Mouse (Mus musculus) CH12F3 (cell line): ENCODE data around the gene Tmem104.

Experiments
- in situ Hi-C: fragments of 300-500 bp; cut with MboI; formaldehyde crosslinking; loops from 2 replicates; pipeline ENCODE4 v1.14.3; 2020; ENCODE audit warnings: low sequenced_read_pairs

Gene Tmem104

DNA sequence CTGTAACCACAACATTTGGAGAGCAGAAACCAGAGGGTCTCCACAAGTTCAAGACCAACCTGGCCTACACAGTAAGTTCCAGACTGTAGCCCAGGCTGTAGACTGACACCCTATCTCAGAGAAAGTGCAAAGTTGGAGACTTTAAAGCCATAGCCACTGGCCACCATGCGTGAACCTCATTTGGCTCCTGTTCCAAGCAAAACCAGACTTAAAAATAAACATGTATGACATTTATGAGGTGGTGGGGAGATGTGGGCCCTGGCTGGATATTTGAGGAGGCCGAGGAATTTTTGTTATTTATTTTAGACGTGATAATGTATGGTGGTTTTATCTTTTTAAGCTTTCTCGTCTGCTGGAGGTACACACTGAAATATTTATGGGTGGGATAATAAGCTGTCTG, 71.8 kb downstream of the Tmem104 start:
- in situ Hi-C loops, result no loop called here

DNA sequence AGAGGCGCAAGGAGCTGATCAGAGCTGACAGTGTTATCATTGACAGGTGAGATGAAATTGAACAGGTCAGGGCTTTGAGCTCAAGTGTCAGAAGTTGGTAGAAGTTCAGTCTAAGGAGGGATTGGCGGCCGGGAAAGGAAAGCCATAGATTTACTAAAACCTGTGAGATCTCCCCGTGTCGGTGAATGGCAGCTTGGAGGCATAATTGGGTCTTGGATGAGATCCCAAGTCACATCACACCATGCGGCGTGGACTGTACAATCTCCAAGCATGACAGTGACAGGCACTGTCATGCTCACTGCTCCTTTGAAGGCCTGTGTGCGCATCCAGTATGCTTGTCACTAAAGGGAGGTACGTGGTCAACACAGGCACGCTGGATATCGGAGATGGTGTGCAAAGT, 75.7 kb downstream of the Tmem104 start:
- in situ Hi-C loops, result no loop called here

DNA sequence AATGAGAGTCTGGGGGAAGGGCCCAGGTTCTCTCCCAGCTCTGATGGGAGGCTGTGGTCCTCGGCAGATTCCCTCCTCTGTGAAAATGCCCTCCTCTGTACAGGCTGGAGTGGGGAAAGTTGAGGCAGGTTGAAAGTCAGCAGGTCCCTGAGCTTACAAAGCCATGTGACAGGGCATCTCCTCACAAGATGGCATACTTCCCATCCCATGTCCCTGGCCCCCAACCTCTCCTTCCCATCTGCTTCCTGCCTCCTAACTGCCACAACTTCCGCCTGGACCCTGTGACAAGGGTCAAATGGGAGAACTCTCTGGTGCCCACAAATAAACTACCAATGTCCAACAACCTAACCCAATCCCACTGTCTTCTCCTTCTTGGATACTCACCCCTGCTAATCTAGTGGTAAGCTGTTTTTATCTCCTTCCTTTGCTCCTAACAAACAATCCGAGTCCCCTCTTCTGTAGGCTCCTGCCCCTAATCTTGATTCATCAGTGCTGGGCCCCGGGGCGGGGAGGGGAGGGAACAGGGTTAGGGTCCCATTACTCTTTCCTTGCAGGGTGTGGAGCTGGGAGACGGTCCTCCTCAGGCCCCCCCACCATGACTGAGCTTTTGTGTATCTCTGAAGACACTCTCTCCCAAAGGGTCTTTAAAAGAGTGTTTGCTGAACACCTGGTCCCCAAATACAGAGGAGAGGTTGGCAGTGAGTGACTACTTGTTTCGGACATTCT, 77.0 kb downstream of the Tmem104 start:
- in situ Hi-C loops, result no loop called here

DNA sequence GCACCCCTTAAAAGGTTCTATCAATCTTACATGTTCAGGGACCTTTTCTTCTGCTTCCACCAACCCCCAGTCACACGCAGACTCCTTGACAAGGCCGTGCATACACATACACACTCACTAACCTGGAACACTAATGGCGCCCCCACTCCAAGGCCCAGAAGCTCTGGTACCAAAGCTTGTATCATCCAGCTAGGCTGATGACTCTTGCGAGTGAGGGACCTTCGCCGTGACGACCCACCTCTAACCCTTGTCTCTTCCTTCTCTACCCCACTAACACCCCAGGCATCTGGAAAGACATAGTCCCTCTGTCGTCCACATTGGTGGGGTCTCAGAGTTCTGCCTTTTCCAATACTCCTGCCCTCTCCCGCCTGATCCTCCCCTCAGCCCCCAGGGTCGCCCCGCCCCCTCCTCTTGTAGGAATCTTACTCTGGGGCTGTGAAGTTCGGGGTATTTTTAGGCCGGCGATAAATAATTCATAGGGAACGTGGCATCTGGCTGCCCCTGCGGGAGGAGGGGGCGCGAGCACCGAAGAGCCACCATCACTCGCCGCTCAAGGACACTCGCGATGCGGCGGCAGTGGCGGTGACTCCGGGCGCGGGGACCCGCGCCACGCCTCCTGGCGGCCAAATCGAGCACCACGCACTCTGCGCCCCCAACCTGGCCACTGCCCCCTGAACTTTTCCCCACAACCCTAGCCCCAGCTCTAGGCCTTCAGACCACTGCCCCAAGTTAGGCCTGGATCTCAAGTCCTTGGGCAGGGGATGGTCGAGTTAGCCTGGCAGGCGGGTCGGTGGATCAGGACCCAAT, 77.8 kb downstream of the Tmem104 start:
- in situ Hi-C loops, result no loop called here

DNA sequence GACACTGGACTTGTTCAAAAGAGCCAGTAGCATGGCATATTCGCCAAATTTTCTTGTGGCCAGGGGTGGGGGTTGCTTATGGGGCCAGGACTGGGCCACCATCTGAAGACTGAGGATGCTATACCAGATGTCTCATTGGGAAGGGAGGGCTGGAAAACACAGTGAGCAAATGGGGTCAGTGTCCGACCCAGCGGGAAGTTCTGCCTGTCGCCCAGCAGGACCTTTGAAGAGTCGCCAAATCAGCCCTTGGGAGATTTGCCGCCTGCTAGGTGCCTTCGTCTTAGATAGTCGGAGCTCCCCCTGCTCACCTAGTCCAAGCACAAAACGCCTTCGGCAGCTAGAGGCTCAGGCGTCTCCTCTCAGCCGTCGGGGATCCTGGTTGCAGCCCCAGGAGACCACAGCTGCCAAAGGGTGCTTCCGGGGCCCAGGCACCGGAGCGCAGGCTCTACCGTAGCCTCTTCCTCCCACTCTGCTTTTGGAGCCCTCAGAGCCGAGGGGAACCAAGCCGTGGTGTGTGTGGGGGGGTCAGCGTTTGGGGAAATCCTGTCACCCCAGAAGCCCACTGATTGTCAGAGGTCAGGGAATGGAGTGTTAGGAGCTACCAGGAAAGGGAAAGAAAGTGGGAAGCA, 78.6 kb downstream of the Tmem104 start:
- in situ Hi-C loops, result no loop called here

DNA sequence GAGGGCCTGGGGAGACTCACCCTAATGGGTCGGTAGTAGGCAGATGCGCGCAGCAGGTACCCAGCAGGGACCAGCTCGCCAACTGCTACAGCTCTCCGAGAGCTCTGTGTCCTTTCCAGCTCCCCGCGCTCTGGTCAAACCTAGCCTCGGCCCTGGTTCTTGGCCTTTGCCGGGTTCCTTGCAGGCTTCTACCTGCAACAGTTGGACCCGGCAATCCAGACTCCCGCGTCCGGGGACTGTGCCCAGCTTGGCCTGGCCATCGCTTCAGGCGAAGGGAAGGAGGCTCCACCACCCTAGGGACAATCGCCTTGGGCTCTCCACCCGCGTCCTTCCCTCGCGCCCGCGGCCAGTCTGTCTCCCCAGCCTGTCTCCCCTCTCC, 79.1 kb downstream of the Tmem104 start:
- in situ Hi-C loops, result no loop called here

DNA sequence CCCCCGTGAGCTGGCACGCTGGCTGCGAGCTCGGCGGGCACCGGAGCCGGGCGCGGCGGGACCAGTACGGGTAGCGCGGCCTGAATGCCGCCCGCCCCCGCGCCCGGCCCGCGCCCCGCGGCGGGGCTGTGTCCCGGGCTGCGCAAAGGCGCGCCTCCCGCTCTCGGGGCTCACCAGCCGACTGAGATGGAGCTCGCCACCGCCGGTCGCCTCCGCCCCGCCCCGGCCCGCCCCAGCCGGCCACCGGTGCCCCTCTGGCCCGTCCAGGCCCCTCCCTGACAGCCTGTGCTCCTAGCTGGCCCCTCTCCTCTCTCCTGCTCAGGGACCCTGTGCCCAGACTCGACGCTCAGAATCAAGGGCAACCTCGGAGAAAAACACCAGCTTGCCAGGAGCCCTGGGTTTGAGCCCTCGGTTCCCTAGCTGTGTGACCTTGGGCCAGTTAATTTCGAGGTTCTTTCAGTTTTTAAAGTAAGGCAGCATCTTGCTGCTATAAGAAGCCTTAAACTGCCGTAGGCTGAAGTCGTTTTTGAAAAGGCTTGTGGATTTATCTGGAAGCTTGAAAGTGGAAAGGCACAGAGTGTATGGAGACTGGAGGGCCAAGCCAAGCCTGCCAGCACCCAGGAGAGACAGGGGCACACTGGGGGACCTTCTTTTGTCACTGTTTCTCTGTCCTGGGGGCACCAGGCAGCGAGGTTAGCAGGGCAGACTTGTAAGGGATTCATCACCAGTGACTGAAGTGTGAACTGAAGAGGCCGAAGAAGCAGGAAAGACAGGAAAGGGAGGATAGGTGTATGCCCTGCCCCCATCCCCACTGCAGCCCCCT, 80.0 kb downstream of the Tmem104 start, which contains the start of gene Grin2c:
TSS of gene Grin2c (minus strand) at position 183 of the 823 bp plus-strand sequence.
- in situ Hi-C loops, result no loop called here

DNA sequence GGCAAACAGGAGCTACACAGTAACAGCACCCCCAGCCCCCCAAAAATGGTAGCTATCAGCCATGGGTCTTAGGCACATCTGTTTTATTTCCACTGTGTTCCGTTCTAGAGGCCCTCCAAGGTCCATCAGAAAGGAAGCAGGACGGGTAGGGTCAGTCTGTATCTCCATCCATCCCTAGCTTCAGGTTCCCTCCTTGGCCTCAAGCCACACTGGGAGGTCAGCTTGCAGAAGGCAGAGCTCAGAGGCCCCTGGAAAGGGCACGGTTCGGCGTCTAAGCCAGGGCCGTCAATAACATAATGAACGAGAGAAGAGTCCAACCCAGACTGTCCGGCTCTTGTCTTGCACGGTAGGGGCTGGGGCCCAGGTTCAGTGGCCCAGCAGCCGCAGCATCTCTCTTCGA, 80.7 kb downstream of the Tmem104 start:
- in situ Hi-C loops, result no loop called here

DNA sequence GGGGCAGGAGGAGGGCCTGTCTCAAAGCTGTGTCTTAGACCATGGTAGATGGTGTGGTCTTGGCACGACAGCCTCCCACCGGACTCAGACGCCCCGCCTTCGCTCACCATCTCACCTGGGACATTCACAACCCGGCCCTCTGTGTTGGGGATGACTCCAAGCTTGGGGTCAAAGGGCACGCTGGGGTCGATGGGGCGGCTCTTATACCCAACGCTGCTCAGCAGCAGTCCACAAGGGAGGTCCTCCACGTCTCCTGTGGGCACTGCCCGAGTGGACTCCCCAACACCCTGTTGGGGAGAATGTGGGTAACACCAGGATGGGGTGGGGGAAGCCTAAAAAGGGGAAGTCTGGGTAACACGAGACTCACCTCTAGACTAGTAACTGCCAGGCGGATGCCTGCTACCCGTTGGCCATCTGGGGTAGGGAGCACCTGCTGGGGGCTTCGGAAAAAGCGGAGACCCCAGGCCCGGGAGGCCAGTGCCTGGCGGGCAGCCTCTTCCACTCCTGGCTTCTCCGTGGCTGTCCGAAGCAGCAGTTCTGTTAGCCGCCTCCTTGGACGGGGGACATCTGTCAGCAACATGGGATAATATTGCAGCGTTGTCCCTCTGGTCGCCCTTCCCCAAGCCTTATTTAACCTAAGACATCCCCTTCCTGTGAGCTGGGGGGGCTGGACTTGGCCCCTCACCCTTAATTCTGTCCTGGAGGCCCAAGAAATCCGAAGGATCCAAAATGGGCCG, 82.2 kb downstream of the Tmem104 start:
- in situ Hi-C loops, result loop anchor here (10.0 kb wide), 1 partner anchor 65 kb away; no protein-coding TSS in a partner anchor

DNA sequence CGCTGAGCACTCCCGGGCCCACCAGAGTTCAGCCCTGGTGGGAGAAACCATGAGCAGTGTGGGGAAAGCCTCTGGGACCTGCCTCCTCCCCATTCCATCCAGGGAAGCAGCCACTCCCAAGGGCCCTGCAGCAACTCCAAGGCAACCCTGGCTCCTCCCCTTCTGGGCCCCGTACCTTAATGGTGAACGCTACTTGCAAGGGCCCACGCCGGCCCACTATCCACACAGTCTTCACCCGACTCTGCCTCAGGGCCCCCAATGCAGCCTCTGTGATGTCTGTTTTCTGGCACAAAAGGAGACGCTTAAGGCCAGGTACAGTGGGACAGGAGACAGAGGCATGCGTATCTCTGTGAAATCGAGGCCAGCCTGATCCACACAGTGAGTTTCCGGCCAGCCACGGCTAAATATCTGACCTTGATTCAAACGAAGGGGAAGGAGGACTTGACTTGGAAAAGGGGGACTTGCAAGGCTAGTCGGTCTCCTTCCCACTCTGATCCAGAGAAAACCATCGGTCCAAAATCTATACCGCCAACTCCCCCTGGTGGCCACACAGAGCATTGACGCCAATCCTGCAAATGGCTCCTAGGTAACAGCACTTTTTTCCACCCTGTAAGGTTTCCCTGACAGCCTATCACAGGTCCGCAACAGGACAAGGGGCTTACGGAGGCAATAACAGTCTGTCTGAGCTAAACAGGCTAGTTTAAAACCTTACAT, 83.0 kb downstream of the Tmem104 start:
- in situ Hi-C loops, result loop anchor here (10.0 kb wide), 1 partner anchor 66 kb away; no protein-coding TSS in a partner anchor

DNA sequence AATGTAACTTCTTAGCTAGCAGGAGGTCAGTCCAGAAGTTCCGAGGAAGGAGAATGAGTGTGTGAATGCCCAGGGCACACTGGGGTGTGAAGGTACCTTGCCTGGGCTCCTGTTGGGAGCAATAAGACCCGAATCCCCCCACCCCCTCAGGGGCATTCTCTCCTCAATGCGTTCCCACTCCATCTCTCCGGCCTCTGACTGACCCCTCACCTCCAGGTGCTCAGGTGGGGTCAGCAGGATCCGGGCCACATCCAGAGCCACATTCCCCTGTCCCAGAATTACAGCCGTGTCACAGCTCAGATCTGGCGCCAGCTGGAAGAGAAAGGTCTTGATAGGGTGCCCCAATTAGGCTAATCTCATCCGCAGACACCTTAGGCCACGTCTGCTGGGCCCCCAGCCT, 83.8 kb downstream of the Tmem104 start:
- in situ Hi-C loops, result loop anchor here (10.0 kb wide), 1 partner anchor 66 kb away; no protein-coding TSS in a partner anchor

DNA sequence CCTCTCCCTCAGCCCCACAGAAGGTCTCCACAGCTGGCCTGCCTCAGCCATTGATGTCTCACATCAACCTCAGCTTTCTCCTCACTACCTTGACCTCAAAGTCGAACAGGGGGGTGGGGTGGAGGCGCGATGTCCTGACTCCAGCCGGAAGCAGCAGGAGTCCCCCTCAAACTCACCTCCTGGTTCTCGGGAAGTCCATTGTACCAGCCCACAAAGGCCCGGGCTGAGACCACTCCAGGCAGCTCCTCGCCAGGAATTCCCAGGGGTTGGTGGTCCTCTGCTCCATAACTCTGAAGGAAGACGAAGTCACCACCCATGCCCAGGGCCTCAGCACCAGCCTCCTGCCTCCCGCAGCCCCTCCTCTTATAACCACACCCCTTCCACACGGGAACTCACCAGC, 84.2 kb downstream of the Tmem104 start:
- in situ Hi-C loops, result loop anchor here (10.0 kb wide), 1 partner anchor 67 kb away; no protein-coding TSS in a partner anchor

DNA sequence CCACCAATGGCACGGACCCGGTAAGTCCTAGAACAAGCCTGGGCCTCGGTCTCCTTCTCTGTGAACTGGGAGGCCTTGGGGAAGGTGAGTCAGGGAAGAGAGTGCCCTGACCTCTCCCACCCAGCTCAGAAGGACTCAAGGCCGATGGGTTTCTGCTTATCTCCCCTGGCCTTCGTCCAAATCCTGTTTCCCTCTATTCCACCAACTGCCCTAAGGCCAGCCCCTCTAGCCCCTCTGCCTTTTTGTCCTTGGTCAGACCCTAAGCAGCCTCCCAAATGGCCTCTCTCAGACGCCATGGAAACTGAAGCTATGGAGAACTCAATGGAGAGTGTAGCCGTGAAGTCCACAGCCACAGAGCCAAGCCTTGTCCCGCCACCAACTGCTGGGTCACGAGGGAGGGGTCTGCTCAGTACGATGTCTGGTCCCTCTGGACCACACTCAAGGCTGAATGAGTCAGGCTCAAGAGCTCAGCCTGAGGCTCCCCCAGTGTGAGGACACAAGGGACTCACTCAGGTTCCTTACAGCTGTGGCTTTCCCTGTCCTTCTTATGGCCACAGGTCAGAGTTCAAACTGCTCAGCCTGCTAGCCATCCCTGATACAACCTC, 85.7 kb downstream of the Tmem104 start:
- in situ Hi-C loops, result loop anchor here (10.0 kb wide), 1 partner anchor 68 kb away; no protein-coding TSS in a partner anchor

DNA sequence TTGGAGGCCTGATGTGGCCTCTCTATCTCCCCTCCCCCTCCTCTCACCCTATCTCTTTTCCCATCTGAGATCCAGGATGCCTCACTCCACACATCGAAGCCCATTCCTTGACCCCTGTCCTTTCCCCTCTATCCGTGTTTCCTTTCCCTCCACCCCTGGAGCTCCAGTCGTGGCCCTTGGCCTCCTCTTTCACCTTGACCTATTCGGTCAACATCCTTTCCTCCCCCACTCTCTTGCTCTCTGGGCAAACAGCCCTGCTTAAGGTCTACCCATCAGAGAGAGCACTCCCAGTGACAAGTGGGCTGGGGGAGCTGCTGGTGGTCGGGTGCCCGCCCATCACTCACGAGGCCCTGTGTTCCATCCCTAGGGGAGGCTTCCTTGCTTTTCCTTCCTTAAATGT, 86.4 kb downstream of the Tmem104 start:
- in situ Hi-C loops, result loop anchor here (10.0 kb wide), 1 partner anchor 69 kb away; no protein-coding TSS in a partner anchor

DNA sequence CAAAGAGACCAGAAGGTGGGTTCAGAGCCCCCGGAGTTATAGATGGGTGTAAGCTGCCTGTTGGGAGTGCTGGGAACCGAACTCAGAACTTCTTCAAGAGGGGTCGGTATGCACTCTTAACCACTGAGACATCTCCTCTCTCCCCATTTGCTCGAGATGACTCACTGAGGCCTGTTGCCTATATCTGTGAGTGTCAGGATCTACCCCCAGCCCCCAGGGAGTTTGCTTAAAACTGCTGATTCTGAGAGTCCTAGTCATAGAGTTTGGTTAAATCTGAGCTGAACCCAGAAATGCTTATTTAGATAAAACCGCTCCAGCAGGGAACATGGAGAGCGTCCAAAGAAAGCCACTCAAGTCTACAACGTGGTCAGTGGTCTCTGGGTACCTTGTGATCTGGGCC, 86.9 kb downstream of the Tmem104 start:
- in situ Hi-C loops, result loop anchor here (10.0 kb wide), 1 partner anchor 69 kb away; no protein-coding TSS in a partner anchor

DNA sequence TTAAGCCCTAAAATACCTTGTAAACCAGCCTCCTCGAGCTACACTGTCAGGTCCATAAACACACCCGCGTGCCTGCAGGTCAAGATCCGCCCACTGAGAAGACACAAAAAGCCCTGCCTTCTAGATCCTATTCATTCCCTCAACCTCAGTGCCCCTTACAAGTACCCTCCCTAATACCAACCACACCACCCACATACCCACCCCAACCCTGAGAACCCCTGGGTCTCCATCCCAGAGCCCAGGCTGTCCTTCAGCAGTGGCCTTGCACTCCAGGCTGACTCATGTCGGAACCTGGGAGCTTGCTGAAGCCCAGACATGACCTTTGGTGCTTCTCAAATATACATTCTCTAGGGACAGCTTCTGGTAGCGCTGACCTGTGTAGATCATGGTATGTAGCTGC, 87.5 kb downstream of the Tmem104 start:
- in situ Hi-C loops, result loop anchor here (10.0 kb wide), 1 partner anchor 70 kb away; no protein-coding TSS in a partner anchor

DNA sequence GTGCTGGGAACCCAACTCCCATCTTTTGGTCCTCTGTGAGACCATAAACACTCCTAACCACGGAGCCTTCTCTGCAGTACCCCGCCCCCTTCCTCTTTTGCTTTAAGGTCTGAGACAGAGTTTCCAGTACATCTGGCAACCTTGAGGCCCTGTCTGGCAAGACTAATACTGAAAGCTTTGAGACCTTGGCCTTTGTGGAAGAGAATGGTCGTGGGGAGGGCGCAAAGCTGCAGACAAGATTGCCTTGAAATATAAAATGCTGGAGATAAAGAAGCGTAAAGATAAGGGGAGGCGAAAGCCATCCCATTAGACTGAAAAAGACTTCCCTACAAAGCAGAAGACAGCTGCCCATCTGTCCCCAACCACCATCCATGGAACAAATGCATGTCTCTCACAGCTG, 88.2 kb downstream of the Tmem104 start:
- in situ Hi-C loops, result loop anchor here (10.0 kb wide), 1 partner anchor 71 kb away; no protein-coding TSS in a partner anchor

DNA sequence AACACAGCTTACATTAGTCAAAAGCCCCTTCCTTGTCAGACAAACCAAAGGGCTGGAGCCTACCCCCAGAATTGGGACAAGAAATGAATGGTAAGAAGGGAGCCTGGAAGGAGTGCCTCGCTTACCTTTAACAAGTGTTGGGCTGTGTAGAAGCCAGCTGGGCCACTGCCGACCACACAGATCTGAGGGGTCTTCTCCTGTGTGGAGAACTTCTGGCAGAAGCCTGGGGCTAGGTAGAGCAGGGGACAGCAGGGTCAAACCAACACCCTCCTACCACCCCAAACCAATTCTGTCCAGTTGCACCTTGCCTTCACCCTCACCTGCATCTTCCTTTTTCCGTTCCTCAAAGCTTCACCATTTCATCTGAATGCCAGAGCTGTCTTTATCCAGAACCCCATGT, 88.7 kb downstream of the Tmem104 start:
- in situ Hi-C loops, result loop anchor here (10.0 kb wide), 1 partner anchor 71 kb away; no protein-coding TSS in a partner anchor
